Mouse (Mus musculus): Measurements from ENCODE around the gene Vmn1r1. TPM values are rescaled to one million over a fixed set of nuclear protein-coding genes. Genes with fewer than 3 reads are reported as not detected.

The Vmn1r1 gene
- total RNA-seq, 2 experiments from 2014 or later = not detected

DNA sequence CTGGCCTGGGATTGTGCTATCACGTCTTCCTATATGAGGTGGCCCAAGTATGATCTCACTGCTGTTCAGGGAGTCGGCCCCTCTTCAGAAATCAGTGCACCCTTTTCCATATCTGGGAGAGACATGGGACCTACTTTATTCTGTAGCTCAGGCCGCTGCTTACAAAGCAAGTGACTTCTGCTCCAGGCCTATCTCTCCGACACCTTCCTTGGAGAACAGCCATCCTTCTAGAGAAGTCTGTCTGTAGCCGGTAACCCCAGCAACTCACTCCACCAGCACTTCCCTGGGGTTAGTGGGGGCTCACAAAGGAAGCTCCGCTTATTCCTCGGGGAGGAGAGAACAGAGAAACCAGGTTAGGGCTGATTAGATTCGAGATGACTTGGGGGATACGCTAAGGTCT, 57.0 kb downstream of the Vmn1r1 start:
- H3K27ac ChIP-seq = no peak overlapping the region
- DNase-seq = no peak
- no peak for TF ChIP-seq CTCF (IDR thresholded peaks at IDR 0.05)
- intact Hi-C loops (cut with DNase I) = no loop called here
- no peak overlapping the region for H3K4me3 ChIP-seq

DNA sequence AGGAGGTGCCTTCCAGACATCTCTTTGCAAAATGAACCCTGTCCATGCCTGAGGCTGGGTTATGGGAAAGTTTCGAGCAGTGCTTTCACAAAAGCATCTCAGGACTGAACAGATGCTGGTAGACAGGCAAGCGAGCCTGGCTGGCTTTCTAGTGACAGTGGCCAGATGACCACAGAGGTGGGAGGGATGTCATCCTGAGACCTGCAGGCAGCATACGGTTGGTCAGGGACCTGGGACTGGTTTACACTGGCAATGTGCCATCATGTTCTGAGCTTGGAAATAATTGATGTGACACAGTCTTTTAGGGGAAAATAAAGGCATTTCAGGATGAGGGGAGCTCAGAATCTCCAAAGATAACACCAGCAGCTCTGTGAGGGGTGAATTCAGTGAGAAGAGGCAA, 59.3 kb downstream of the Vmn1r1 start:
- no peak for DNase-seq
- H3K27ac ChIP-seq = no peak overlapping the region
- intact Hi-C loops (cut with DNase I) = no loop called here
- no peak for TF ChIP-seq CTCF (IDR thresholded peaks at IDR 0.05)
- H3K4me3 ChIP-seq = no peak overlapping the region

Other genes starting within 250 kb of the Vmn1r1 start
- gene Enah, start 144.5 kb downstream of the Vmn1r1 start, total RNA-seq (2021) = 10 to 100 TPM; 31.6 to 73.0 TPM
- gene Srp9, start 39.7 kb downstream of the Vmn1r1 start, total RNA-seq (2021) = 10 to 100 TPM; 41.1 to 44.9 TPM
- 10 to 100 TPM; 15.7 to 19.1 TPM for gene Degs1, start 118.3 kb upstream of the Vmn1r1 start, total RNA-seq (2021)
- 10 to 100 TPM; 21.5 to 23.1 TPM for gene Fbxo28, start 177.1 kb upstream of the Vmn1r1 start, total RNA-seq (2021)
- gene Trp53bp2, start 244.7 kb upstream of the Vmn1r1 start, total RNA-seq (2021) = 1 to 10 TPM; 9.0 to 9.5 TPM